Mouse (Mus musculus): ENCODE measurements around the gene Evi5l. TPM values are rescaled to one million over a fixed set of nuclear protein-coding genes. Genes with fewer than 3 reads are reported as not detected.

Gene Evi5l
- polyA plus RNA-seq (2012; rRNA removed) = 22.4 and 23.0 TPM in 2 replicates

- peak; percentile 100 for DNase-seq
- Histone ChIP-seq H3K27me3 (replicated peaks; ENCODE audit: control insufficient read depth, insufficient read depth, low read length) (no peaks in the 10 kb centered on the region), H3K4me1 (ENCODE audit: control insufficient read depth, insufficient read depth, low read length) (peaks cover 7% of the 10 kb centered on the region), H3K4me3 (ENCODE audit: insufficient read depth, low read depth, low read length) (peak within 1 kb of the TSS; percentile 69), H3K27ac (ENCODE audit: insufficient read depth, low read depth, low read length) (no peak within 1 kb of the TSS), H3K36me3 (ENCODE audit: control insufficient read depth, insufficient read depth, low read length) (no peaks in the 10 kb centered on the region)
- under 1% methylated on average over 51 of the region's 51 CpGs for WGBS
- TF ChIP-seq POLR2A (IDR thresholded peaks at IDR 0.05; ENCODE audit: low read depth, low read length) (no peak), CTCF (conservative IDR thresholded peaks at IDR 0.05; ENCODE audit: insufficient read depth, insufficient read length, low read depth, low read length) (no peak)
These were observed at the start of gene Evi5l for GRCm38 (mm10) chr8:4165852-4166751. Evi5l (plus strand) TSS chr8:4166567.

GRCm38 (mm10) chr8:4133798-4134197 is 32.6 kb upstream of the Evi5l start, which contains the start of gene Cd209g:
Cd209g (plus strand) TSS chr8:4134098.
- no peak within 1 kb of the TSS for H3K27ac ChIP-seq (ENCODE audit: insufficient read depth, low read depth, low read length)
- H3K4me3 ChIP-seq (ENCODE audit: insufficient read depth, low read depth, low read length) = no peak within 1 kb of the TSS
- no peaks in the 10 kb centered on the region; the same call in 1 of the 2 replicates for H3K27me3 ChIP-seq (replicated peaks; ENCODE audit: control insufficient read depth, insufficient read depth, low read length)
- TF ChIP-seq CTCF (conservative IDR thresholded peaks at IDR 0.05; ENCODE audit: insufficient read depth, insufficient read length, low read depth, low read length) = no peak
- no peak for TF ChIP-seq POLR2A (IDR thresholded peaks at IDR 0.05; ENCODE audit: low read depth, low read length)
- no peak for DNase-seq
- no peaks in the 10 kb centered on the region for H3K36me3 ChIP-seq (ENCODE audit: control insufficient read depth, insufficient read depth, low read length)
- no peaks in the 10 kb centered on the region for H3K4me1 ChIP-seq (ENCODE audit: control insufficient read depth, insufficient read depth, low read length)
- WGBS = 94% methylated on average over 10 of the region's 10 CpGs

- DNase-seq = peak; percentile 71
- Histone ChIP-seq H3K27ac (ENCODE audit: insufficient read depth, low read depth, low read length) (no peak overlapping the region), H3K27me3 (replicated peaks; ENCODE audit: control insufficient read depth, insufficient read depth, low read length) (no peaks in the 10 kb centered on the region), H3K36me3 (ENCODE audit: control insufficient read depth, insufficient read depth, low read length) (no peaks in the 10 kb centered on the region), H3K4me1 (ENCODE audit: control insufficient read depth, insufficient read depth, low read length) (no peaks in the 10 kb centered on the region), H3K4me3 (ENCODE audit: insufficient read depth, low read depth, low read length) (no peak overlapping the region)
- TF ChIP-seq CTCF (conservative IDR thresholded peaks at IDR 0.05; ENCODE audit: insufficient read depth, insufficient read length, low read depth, low read length) (peak; percentile 92), POLR2A (IDR thresholded peaks at IDR 0.05; ENCODE audit: low read depth, low read length) (no peak)
- WGBS = 15% methylated on average over 12 of the region's 12 CpGs
These were observed 26.4 kb upstream of the Evi5l start for GRCm38 (mm10) chr8:4139660-4140646.

GRCm38 (mm10) chr8:4141721-4142120 is 24.6 kb upstream of the Evi5l start:
- no peak overlapping the region for H3K4me3 ChIP-seq (ENCODE audit: insufficient read depth, low read depth, low read length)
- no peaks in the 10 kb centered on the region for H3K4me1 ChIP-seq (ENCODE audit: control insufficient read depth, insufficient read depth, low read length)
- TF ChIP-seq CTCF (conservative IDR thresholded peaks at IDR 0.05; ENCODE audit: insufficient read depth, insufficient read length, low read depth, low read length) = no peak
- TF ChIP-seq POLR2A (IDR thresholded peaks at IDR 0.05; ENCODE audit: low read depth, low read length) = no peak
- no peaks in the 10 kb centered on the region for H3K27me3 ChIP-seq (replicated peaks; ENCODE audit: control insufficient read depth, insufficient read depth, low read length)
- H3K36me3 ChIP-seq (ENCODE audit: control insufficient read depth, insufficient read depth, low read length) = no peaks in the 10 kb centered on the region
- no peak overlapping the region for H3K27ac ChIP-seq (ENCODE audit: insufficient read depth, low read depth, low read length)
- peak; percentile 3 for DNase-seq
- 58% methylated on average over 3 of the region's 3 CpGs for WGBS

GRCm38 (mm10) chr8:4147272-4147671 is 19.1 kb upstream of the Evi5l start:
- TF ChIP-seq POLR2A (IDR thresholded peaks at IDR 0.05; ENCODE audit: low read depth, low read length) (no peak), CTCF (conservative IDR thresholded peaks at IDR 0.05; ENCODE audit: insufficient read depth, insufficient read length, low read depth, low read length) (no peak)
- H3K27me3 ChIP-seq (replicated peaks; ENCODE audit: control insufficient read depth, insufficient read depth, low read length) = no peaks in the 10 kb centered on the region
- no peak overlapping the region for H3K27ac ChIP-seq (ENCODE audit: insufficient read depth, low read depth, low read length)
- no peaks in the 10 kb centered on the region for H3K36me3 ChIP-seq (ENCODE audit: control insufficient read depth, insufficient read depth, low read length)
- H3K4me1 ChIP-seq (ENCODE audit: control insufficient read depth, insufficient read depth, low read length) = no peaks in the 10 kb centered on the region
- H3K4me3 ChIP-seq (ENCODE audit: insufficient read depth, low read depth, low read length) = no peak overlapping the region
- no peak for DNase-seq
- 32% methylated on average over 1 of the region's 1 CpGs for WGBS

GRCm38 (mm10) chr8:4154878-4155277 is 11.5 kb upstream of the Evi5l start:
- H3K4me1 ChIP-seq (ENCODE audit: control insufficient read depth, insufficient read depth, low read length) = no peaks in the 10 kb centered on the region
- no peak overlapping the region for H3K4me3 ChIP-seq (ENCODE audit: insufficient read depth, low read depth, low read length)
- H3K27ac ChIP-seq (ENCODE audit: insufficient read depth, low read depth, low read length) = no peak overlapping the region
- DNase-seq = no peak
- no peaks in the 10 kb centered on the region for H3K27me3 ChIP-seq (replicated peaks; ENCODE audit: control insufficient read depth, insufficient read depth, low read length)
- no peaks in the 10 kb centered on the region for H3K36me3 ChIP-seq (ENCODE audit: control insufficient read depth, insufficient read depth, low read length)
- TF ChIP-seq CTCF (conservative IDR thresholded peaks at IDR 0.05; ENCODE audit: insufficient read depth, insufficient read length, low read depth, low read length) (no peak), POLR2A (IDR thresholded peaks at IDR 0.05; ENCODE audit: low read depth, low read length) (no peak)

Data from kidney, adult 2 months (tissue).